8 mouse cellular contexts compared by ENCODE assay signal in the genomic region with DNA sequence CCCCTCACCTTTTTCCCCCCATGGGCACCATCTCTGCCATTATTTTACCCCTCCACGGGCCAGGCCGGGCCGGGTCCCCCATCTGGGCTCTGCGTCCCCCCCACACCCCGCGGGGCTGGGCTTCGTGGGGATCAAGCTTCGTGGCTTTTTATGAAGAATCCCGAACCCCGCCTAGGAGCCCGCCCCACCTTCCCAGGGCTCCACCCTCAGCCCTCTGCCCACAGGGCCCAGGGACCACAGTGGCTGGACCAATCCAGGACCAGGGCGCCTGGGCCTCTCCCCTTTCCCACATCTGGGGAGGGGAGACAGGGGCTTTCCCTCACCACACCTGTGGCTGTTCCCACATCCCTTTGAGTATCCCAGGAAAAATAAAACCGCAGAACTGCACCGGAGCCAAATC. TPM values are rescaled to one million over a fixed set of nuclear protein-coding genes. Genes with fewer than 3 reads are reported as not detected.
DNase-seq lines count a peak whose midpoint lies in the region; ATAC-seq lines count a peak whose summit lies in the region.

No protein-coding gene starts in this region.

- intact Hi-C loops in gastrocnemius, postnatal 14 days (cut with DNase I; ENCODE audit: low total_unique reads) = no loop called here

- H3K9me3 ChIP-seq in heart, embryonic 15.5 days (replicated peaks) = no peaks in the 10 kb centered on the region
- no peaks in the 10 kb centered on the region for H3K9me3 ChIP-seq in hindbrain, embryonic 10.5 days
- no peaks in the 10 kb centered on the region for H3K9me3 ChIP-seq in midbrain, embryonic 12.5 days

- peaks cover 11% of the 10 kb centered on the region for H3K4me1 ChIP-seq in heart, embryonic 15.5 days (replicated peaks)
- peaks cover 44% of the 10 kb centered on the region for H3K4me1 ChIP-seq in hindbrain, embryonic 10.5 days (replicated peaks)
- peaks cover 26% of the 10 kb centered on the region for H3K4me1 ChIP-seq in midbrain, embryonic 12.5 days

- H3K36me3 ChIP-seq in heart, embryonic 15.5 days = no peaks in the 10 kb centered on the region
- H3K36me3 ChIP-seq in hindbrain, embryonic 10.5 days = no peaks in the 10 kb centered on the region
- no peaks in the 10 kb centered on the region for H3K36me3 ChIP-seq in midbrain, embryonic 12.5 days

- peak overlapping the region; percentile 59 for H3K9ac ChIP-seq in heart, embryonic 15.5 days
- peak overlapping the region; percentile 75 for H3K9ac ChIP-seq in midbrain, embryonic 12.5 days (replicated peaks)

- H3K27me3 ChIP-seq in heart, embryonic 15.5 days = peaks cover 53% of the 10 kb centered on the region
- peaks cover 55% of the 10 kb centered on the region for H3K27me3 ChIP-seq in hindbrain, embryonic 10.5 days (ENCODE audit: insufficient read depth, poor library complexity, severe bottlenecking)
- H3K27me3 ChIP-seq in midbrain, embryonic 12.5 days = peaks cover 45% of the 10 kb centered on the region

- no peak overlapping the region for H3K27ac ChIP-seq in heart, embryonic 15.5 days
- peak overlapping the region; percentile 89 for H3K27ac ChIP-seq in hindbrain, embryonic 10.5 days
- H3K27ac ChIP-seq in midbrain, embryonic 12.5 days (replicated peaks) = peak overlapping the region; percentile 76

- no peak for DNase-seq in heart, postnatal 4 days
- DNase-seq in Muller cell, postnatal 12 days (ENCODE audit: inconsistent ontology term) = peak; percentile 16
- DNase-seq in hindbrain, embryonic 10.5 days (ENCODE audit: low spot score) = peak; percentile 40
- no peak for DNase-seq in urinary bladder, postnatal 36 days (ENCODE audit: low spot score in 2 of 2)
- no peak for DNase-seq in gastrocnemius, postnatal 14 days
- no peak for DNase-seq in right cerebral cortex, postnatal 10 days (ENCODE audit: low spot score in 2 of 2)

- H3K4me2 ChIP-seq in heart, embryonic 15.5 days = peak overlapping the region; percentile 98
- peak overlapping the region; percentile 97 for H3K4me2 ChIP-seq in midbrain, embryonic 12.5 days (replicated peaks)

- ATAC-seq in heart, embryonic 15.5 days (replicated peaks; ENCODE audit: insufficient number of reproducible peaks, insufficient read depth, low FRiP score, low read depth) = peak; percentile 25; the same call in 1 of the 2 replicates
- ATAC-seq in midbrain, embryonic 12.5 days (ENCODE audit: low FRiP score, low read depth) = 0 out of 2 replicates have a peak, but pooled peaks have one; percentile 12

- WGBS in heart, embryonic 15.5 days = 4% methylated on average over 14 of the region's 14 CpGs
- WGBS in hindbrain, embryonic 10.5 days = 2% methylated on average over 14 of the region's 14 CpGs
- 2% methylated on average over 14 of the region's 14 CpGs for WGBS in midbrain, embryonic 12.5 days

- H3K4me3 ChIP-seq in heart, embryonic 15.5 days = peak overlapping the region; percentile 58
- peak overlapping the region; percentile 66 for H3K4me3 ChIP-seq in hindbrain, embryonic 10.5 days
- peak overlapping the region; percentile 55 for H3K4me3 ChIP-seq in midbrain, embryonic 12.5 days

RNA-seq across cellular contexts. Expression of a gene that starts 7.0 kb away (rescaled TPM):
- 52.0 and 60.7 TPM in 2 replicates for polyA plus RNA-seq in heart, embryonic 15.5 days (2015; fragmentation: Nextera tagmentation; extraction: Ambion mirVana)
- 10 to 100 TPM; 37.0 to 42.3 TPM for total RNA-seq in heart, postnatal 4 days (2021)
- polyA plus RNA-seq in hindbrain, embryonic 10.5 days (2016; fragmentation: Nextera tagmentation; extraction: Ambion mirVana) = 78.7 and 81.1 TPM in 2 replicates
- 41.7 and 50.3 TPM in 2 replicates for polyA plus RNA-seq in midbrain, embryonic 12.5 days (2016; fragmentation: Nextera tagmentation; extraction: Ambion mirVana)
- total RNA-seq in gastrocnemius, postnatal 14 days (2021) = 10 to 100 TPM; 28.9 to 29.1 TPM

Comparison
In these comparisons a context has a peak if more than half of its experiments do, and no peak if none do; other contexts are left out.
1. DNase-seq: peak in Muller cell, postnatal 12 days (single experiment) and hindbrain, embryonic 10.5 days (single experiment); none in heart, postnatal 4 days (single experiment), urinary bladder, postnatal 36 days (0 of 2), gastrocnemius, postnatal 14 days (single experiment) and right cerebral cortex, postnatal 10 days (0 of 2).
2. Peak in every context shown above with its lines, with median percentiles within 50 percentile points of each other: H3K4me3 ChIP-seq.